7 mouse cellular contexts compared by ENCODE assay signal in genomic region chr2:28193690-28194087, GRCm38 (mm10). TPM values are rescaled to one million over a fixed set of nuclear protein-coding genes. Genes with fewer than 3 reads are reported as not detected.
DNase-seq lines count a peak whose midpoint lies in the region; ATAC-seq and TF ChIP-seq lines count a peak whose summit lies in the region.

No protein-coding gene starts in this region.

- peak overlapping the region; percentile 88 for H3K4me2 ChIP-seq in heart, postnatal 0 days (ENCODE audit: low read depth, low read length)

- H3K36me3 ChIP-seq in heart, postnatal 0 days (replicated peaks; ENCODE audit: control insufficient read depth, insufficient read depth, low read length) = no peaks in the 10 kb centered on the region
- no peaks in the 10 kb centered on the region for H3K36me3 ChIP-seq in midbrain, embryonic 10.5 days

- TF ChIP-seq POLR2A in lung, adult 2 months (IDR thresholded peaks at IDR 0.05; ENCODE audit: borderline replicate concordance, extremely low read depth, low read depth, low read length) = no peak
- TF ChIP-seq POLR2A in cortical plate, adult 2 months (IDR thresholded peaks at IDR 0.05; ENCODE audit: extremely low read depth, insufficient read depth, low read length) = no peak

- ATAC-seq in heart, postnatal 0 days (ENCODE audit: insufficient read depth, low read depth) = no peak; the same call in 1 of the 2 replicates
- ATAC-seq in megakaryocyte progenitor cell, adult 5-6 weeks (replicated peaks; ENCODE audit: poor library complexity) = no peak

- H3K4me3 ChIP-seq in lung, adult 2 months (replicated peaks; ENCODE audit: extremely low read depth, low read depth, low read length) = peak overlapping the region; percentile 35
- H3K4me3 ChIP-seq in cortical plate, adult 2 months (ENCODE audit: insufficient read depth, low read length) = peak overlapping the region; percentile 94
- H3K4me3 ChIP-seq in heart, postnatal 0 days (ENCODE audit: low read depth, low read length) = peak overlapping the region; percentile 60
- peak overlapping the region; percentile 84 for H3K4me3 ChIP-seq in midbrain, embryonic 10.5 days

- DNase-seq in lung, adult 2 months = no peak
- no peak for DNase-seq in lung, postnatal 36 days
- DNase-seq in heart, postnatal 0 days (ENCODE audit: low spot score) = no peak
- peak; percentile 20 for DNase-seq in midbrain, embryonic 10.5 days (ENCODE audit: low spot score)
- DNase-seq in ovary, postnatal 14 days (ENCODE audit: low spot score) = no peak

- H3K27me3 ChIP-seq in heart, postnatal 0 days (ENCODE audit: control insufficient read depth, insufficient read depth, low read length) = peaks cover 56% of the 10 kb centered on the region
- H3K27me3 ChIP-seq in midbrain, embryonic 10.5 days (ENCODE audit: low read depth, poor library complexity, severe bottlenecking) = peaks cover 36% of the 10 kb centered on the region

- peak overlapping the region; percentile 96 for H3K27ac ChIP-seq in cortical plate, adult 2 months (ENCODE audit: insufficient read depth, low read length)
- no peak overlapping the region for H3K27ac ChIP-seq in heart, postnatal 0 days (ENCODE audit: low read depth)
- peak overlapping the region; percentile 88 for H3K27ac ChIP-seq in midbrain, embryonic 10.5 days (replicated peaks)

- H3K4me1 ChIP-seq in lung, adult 2 months (ENCODE audit: control insufficient read depth, insufficient read depth, low read length) = no peaks in the 10 kb centered on the region; the same call in 1 of the 2 replicates
- H3K4me1 ChIP-seq in cortical plate, adult 2 months (ENCODE audit: control insufficient read depth, insufficient read depth, low read length) = peaks cover 4% of the 10 kb centered on the region
- H3K4me1 ChIP-seq in heart, postnatal 0 days (ENCODE audit: control insufficient read depth, insufficient read depth) = 0 out of 2 replicates have a peak, but pooled peaks cover 3% of the 10 kb centered on the region
- H3K4me1 ChIP-seq in midbrain, embryonic 10.5 days = peaks cover 55% of the 10 kb centered on the region

- 28% methylated on average over 12 of the region's 12 CpGs for WGBS in lung, adult 2 months
- 32% methylated on average over 12 of the region's 12 CpGs for WGBS in heart, postnatal 0 days
- WGBS in midbrain, embryonic 10.5 days = 29% methylated on average over 12 of the region's 12 CpGs

- H3K9me3 ChIP-seq in heart, postnatal 0 days (replicated peaks; ENCODE audit: control insufficient read depth, low read length) = no peaks in the 10 kb centered on the region
- H3K9me3 ChIP-seq in midbrain, embryonic 10.5 days (replicated peaks) = no peaks in the 10 kb centered on the region

- no peak for TF ChIP-seq CTCF in lung, adult 2 months (IDR thresholded peaks at IDR 0.05; ENCODE audit: insufficient read depth, low read length)
- no peak for TF ChIP-seq CTCF in cortical plate, adult 2 months (IDR thresholded peaks at IDR 0.05; ENCODE audit: extremely low read depth, insufficient read depth, low read length)
- no peak for TF ChIP-seq CTCF in heart, postnatal 0 days (IDR thresholded peaks at IDR 0.05; ENCODE audit: low read depth)

- no peak overlapping the region for H3K9ac ChIP-seq in heart, postnatal 0 days (replicated peaks; ENCODE audit: low read depth, low read length)

- TF ChIP-seq EP300 in heart, postnatal 0 days (IDR thresholded peaks at IDR 0.05; ENCODE audit: low read depth) = no peak

RNA-seq across cellular contexts. Expression of gene Olfm1, which starts 0.9 kb away (rescaled TPM):
- 33.7 TPM in 2 replicates for polyA plus RNA-seq in lung, adult 2 months (2012; rRNA removed)
- polyA plus RNA-seq in cortical plate, adult 2 months (2012; rRNA removed) = 1,426 and 1,489 TPM in 2 replicates
- 4.7 and 6.1 TPM in 2 replicates for total RNA-seq in heart, postnatal 0 days (2014; rRNA removed; ENCODE audit: low replicate concordance)
- polyA plus RNA-seq in heart, postnatal 0 days (2015; fragmentation: Nextera tagmentation; extraction: Ambion mirVana) = 4.0 and 5.7 TPM in 2 replicates
- 27.8 and 42.4 TPM in 2 replicates for polyA plus RNA-seq in midbrain, embryonic 10.5 days (2016; fragmentation: Nextera tagmentation; extraction: Ambion mirVana)
- total RNA-seq in megakaryocyte progenitor cell, adult 5-6 weeks (2015) = 2.6 and 2.9 TPM in 2 replicates
- 1.8 and 5.4 TPM in 2 replicates for total RNA-seq in megakaryocyte progenitor cell, adult 5-6 weeks (2017)

Comparison
In these comparisons a context has a peak if more than half of its experiments do, and no peak if none do; other contexts are left out.
1. H3K4me3 ChIP-seq: peak in every context shown above with its lines; median percentile 94 in cortical plate, adult 2 months; 84 in midbrain, embryonic 10.5 days; 60 in heart, postnatal 0 days; 35 in lung, adult 2 months.
2. RNA of gene Olfm1, which starts 0.9 kb away (polyA plus RNA-seq): 1,426 to 1,489 TPM in cortical plate, adult 2 months; 33.7 TPM in lung, adult 2 months, 27.8 to 42.4 TPM in midbrain, embryonic 10.5 days and 4.0 to 5.7 TPM in heart, postnatal 0 days; every median in the first group is over 10 times any median in the second.